Mouse (Mus musculus) layer of hippocampus, postnatal 25 days (tissue): Measurements from ENCODE around the gene Ninj2. TPM values are rescaled to one million over a fixed set of nuclear protein-coding genes. Genes with fewer than 3 reads are reported as not detected.

Source experiments
- DNase-seq, 2 experiments: peaks; one replicate each; pipeline ENCODE4 v3.0.0; 2022; ENCODE audit warnings: mixed read lengths in 2 of 2, low spot score in 1 of 2; ENCODE audit errors: extremely low spot score in 1 of 2
- total RNA-seq, 2 experiments: library from RNA; stranded (reverse); gene quantifications; 2 replicates each; pipeline ENCODE4 v1.2.3; 2021

Gene Ninj2
- total RNA-seq, 2 experiments from 2014 or later: 2.3 to 2.9 TPM

DNA sequence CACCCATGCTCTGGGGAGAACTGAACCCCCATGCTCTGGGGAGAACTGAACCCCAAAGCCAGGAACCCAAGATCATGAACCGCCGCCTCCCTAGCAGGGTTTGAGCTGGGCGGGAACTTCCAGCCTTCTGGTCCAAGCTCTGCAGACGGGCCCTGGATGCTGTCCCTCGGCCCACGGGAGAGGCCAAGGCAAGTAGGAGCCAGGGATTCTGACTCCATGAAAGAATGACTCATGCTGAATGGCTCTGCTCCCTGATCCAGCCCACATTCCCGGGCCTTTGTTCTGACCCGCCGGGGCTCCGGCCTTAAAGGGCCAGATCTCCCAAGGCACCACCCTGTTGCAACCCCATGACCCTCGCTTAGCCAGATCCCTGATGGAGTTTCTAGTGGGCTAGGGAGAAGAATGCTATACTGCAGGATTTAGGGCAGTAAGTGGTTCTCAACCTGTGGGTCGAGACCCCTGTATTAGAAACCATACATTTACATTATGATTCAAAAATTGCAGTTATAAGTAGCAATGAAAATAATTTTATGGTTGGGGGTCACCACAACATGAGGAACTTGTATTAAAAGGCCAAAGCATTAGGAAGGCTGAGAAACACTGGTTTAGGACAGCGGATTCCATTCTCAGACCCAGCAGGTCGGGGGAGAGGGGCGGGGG lies 99.2 kb downstream of the Ninj2 start:
- DNase-seq: no peak

DNA sequence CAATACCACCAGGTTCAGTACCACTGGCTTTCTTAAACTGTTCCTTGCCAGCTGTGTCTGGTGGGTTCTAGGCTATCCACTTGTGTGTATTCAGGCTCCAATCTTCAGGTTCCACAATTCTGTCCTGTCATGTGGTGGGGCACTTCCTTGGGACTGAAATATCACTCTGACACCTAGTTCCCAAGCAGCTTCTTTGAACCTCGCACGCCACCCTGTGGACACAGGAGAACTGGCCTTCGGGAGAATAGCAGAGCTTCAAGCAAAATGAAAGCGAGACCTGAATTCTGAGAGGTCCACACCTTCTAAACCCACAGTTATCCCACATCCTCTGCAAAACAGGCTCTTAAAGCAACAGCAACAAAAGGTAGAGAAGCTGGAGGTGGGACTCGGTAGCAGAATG lies 100.0 kb downstream of the Ninj2 start:
- DNase-seq: peak; percentile 63 to 87

DNA sequence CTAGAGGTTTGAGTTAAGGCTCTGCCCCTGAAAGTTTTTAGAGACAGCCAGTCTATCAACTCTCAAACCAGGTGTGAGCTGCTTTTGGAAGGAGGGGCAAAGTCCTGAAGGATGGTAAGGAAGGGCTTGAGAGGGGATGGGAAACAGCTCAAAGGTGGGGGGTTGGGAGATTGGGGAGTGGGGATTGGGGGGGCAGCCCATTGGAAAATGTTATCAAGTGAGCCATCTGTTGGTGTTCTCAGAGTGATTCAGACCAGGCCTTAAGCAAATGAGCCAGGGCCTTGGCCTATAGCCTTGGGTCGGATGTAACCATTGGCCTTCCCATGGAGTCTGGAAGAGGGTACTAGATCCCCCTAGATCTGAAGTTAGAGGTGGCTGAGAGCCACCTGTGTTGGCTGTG lies 100.6 kb downstream of the Ninj2 start:
- DNase-seq: no peak

DNA sequence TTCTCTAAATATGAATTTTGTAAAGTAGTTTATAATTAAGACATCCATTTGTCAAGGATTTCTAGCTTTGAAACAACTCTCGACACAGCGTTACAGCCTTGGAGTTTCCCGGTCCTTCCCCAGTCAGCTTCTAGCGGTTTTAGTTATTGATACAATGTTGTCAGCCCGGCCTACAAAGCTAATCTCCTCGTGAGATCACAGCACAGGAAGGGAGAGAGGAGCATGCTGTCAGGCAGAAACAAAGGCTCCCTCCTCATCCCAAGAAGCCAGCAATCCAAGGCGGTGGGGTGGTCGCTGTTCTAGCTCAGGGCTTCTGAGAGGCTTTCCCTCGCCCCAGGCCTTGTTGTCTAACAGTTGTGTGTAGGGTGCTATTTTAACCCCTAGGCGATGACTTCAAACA lies 101.2 kb downstream of the Ninj2 start:
- DNase-seq: no peak

DNA sequence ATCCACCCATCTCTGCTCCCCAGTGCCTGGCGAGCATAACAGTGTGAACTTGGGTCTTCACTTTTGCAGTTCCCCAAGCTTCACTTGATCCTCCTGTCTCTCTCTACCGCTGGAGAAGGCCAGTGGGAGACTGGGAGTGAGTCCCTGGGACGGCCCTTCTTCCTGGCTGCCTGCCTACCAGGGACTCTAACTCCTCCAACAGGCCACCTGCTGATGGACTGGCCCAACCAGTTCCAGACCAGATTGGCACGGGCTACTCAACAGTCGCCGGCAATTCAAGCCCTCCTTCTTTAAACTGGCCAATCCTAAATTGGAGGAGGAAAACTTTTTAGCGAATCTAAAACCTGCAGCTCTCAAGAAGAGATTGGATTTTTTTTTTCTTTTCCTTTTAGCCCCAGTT lies 101.8 kb downstream of the Ninj2 start:
- DNase-seq: no peak

DNA sequence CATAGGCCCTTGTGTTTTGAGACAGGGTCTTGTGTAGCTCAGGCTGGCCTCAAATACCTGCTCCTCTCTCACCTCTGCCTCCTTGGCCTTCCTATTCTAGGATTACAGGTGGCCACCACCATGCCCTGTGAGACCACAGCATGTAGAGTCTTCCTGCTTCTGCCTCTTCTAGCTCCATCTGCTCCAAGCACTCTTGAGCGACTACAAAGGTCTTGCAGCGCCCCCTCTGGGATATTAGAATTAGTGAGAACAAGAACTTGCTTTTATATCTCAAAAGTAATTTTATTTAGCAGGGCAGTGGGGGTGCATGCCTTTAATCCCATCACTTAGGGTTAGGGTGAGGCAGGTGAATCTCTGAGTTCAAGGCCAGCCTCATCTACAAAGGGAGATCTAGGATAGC lies 103.7 kb downstream of the Ninj2 start:
- peak in 1 of 2 experiments; percentile 17 for DNase-seq

DNA sequence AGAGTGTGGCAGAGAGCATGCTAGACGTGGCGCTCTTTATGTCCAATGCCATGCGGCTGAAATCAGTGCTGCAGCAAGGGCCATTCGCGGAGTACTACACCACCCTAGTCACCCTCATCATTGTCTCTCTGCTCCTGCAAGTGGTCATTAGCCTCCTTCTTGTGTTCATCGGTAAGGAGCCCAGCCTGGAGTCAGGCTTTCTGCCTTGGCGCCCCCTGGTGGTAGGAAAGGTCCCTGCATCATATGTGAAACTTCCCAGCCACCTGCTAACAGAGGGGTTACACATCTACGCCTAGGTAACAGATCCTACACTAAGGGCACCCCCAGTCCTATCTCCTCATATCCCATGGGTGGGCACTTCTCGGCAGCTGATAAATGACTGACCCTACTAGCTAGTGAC lies 104.8 kb downstream of the Ninj2 start:
- DNase-seq: peak; percentile 66 to 85

DNA sequence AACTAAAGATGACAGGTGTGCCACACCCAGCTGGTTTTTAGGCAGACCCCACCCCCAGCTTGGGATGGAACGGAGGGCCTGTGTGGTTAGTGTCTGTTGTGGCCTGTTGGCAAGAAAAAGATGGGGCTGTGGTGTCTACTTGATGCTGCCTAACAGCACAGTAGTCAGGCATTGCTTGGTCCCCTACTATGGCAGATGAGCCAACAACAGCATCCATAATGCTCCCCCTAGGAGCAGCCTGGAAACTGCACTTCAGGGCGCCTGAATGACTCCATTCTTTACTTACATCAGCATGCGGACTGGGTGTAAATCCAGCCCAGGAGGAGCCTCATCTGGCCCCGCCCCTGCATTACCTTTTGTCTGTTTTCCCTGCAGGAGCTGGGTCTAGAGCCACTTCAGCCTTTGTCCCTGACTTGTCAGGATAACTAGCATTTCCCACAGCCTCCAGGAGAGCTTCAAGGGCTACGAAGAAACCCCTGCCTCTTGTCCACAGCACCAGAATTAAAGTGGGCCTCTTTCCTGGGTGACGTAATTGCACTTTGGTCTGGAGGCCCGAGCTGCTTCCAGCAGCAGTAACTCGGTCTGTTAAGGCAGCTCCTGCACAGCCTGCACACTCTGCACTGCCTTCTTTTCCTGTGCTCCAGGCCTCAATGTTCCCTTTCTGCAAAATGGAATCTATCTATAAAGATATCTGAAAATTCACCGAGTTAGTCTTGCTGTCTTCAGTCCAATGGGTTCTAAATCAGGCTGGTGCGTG lies 106.7 kb downstream of the Ninj2 start:
- no peak for DNase-seq

DNA sequence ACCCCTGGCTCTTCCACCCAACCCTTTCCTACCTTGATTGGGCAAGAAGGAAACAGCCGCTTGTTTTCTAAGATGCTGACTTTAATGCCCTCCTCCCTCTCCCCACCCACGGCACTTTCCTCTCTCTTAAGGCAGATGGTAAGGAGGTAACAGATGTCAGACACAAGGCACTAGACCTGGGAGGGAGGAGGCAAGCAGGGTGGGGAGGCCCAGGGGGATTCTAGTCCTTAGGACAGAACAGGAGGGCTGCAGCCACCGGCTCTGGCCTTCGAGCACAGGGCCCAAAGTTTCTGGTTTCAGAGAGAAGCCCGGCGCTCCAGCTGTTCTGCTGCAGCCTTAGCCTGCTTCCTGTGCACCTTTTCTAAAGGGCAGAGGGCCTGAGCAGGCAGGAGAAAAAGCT lies 108.8 kb downstream of the Ninj2 start:
- no peak for DNase-seq

DNA sequence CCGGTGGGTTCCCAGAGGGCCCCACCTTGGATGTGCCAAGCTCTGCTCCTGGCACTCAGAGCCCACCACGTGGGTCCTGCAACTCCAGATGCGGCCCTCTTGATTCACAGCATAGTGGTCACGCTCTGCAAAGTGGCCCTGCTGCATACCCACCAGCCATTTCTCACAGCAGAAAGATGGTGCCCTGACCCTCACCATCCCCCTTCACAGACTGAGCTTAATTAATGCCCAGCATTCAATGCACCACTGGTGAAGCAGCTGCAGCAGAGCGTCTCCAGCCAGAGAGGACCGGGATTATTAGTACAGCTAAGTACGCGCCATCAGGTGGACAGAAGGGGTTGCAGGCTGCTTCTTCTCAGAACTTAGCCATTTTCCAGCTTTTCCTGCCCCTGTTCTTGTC lies 109.3 kb downstream of the Ninj2 start:
- no peak for DNase-seq

DNA sequence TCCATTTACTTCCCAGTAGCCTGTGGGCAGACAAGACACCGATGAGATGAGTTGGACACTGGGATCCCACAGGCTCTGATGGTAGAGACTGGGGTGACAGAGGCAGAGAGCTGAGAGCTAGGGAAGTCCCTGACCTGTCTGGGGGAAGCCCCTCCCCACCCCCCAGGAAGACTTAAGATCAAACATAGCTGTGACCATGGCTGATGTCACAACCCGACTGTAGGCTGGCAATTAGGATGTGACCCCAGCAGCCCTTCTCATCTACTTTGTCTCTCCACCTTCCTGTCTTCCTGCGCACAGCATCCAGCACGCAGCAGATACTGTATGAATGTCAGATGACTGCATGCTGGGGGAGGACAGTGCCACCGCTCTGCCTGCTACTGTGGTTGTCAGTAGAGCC lies 113.4 kb downstream of the Ninj2 start:
- DNase-seq: no peak

DNA sequence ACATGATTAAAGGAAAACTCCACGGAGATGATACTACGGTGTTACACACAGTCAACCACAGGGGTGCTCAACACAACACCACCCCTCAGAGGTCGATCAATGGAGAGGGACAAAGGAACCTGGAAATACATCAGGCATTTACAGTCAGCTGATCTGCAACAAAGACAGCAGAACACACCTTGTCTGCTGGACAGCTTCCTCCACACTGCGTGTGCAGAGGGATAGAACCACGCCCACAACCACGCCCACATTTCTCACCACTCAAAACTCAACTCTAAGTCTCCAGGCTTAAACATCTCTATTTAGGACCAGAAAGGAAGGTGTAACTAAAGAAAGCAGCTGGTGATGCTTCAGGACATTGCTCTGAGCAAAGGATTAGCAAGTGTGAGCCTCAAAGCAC lies 118.4 kb downstream of the Ninj2 start:
- DNase-seq: no peak

DNA sequence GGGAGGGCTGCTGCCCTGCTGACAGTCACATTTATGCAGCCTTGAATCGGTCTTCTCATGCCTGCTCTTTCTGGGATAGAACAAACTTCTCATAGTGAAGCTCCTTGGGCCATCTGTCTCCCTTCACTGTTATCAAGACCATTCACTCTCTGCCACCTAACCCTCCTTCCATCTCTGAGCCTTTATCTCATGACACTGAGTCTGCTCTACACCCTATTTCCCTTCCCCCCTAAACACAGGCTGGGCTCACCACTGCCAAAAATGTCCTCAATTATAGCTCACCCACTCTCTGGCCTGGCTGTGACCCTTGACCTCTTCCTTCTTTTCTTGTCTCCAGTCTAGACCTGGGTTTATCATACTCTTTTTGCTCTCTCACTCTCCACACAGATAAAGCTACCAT lies 123.6 kb downstream of the Ninj2 start:
- DNase-seq: no peak

DNA sequence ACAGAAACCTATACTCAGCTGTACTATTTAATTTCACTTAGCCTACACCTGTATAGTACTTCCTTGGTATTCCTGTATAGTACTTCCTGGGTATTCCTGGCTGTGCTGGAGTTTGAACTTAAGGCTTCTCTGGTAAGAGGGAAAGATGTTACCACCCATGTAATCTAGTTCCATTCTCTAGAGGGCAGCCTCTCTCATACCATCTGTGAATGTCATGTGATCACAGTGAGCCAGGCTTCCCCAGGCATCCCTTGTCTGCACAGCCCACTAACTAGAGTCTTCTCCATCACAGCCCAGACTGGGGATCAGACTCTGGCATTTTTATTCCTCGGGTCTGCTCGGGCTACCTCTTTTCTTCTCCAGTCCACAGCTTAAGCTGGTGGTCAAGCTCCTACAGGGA lies 126.1 kb downstream of the Ninj2 start:
- no peak for DNase-seq

DNA sequence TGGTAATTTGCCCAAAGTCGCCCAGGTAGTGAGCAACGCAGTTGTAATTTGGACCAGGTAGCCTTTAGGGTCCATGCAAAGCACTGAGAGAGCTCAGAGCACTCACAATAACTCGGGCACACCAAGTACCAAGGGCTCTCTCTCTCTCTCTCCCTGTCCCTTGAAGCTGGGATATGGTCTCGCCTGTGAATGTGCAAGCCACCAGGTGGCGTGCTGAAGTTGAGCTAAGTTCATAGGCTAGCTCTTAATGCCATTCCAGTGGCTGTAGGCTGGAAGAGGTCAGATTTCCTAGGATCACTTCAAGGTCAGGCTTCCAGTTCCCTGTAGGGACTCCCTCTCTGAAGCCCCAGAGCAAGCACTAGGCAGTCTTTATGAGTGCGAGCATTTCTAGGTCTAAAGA lies 129.5 kb downstream of the Ninj2 start:
- DNase-seq: peak; percentile 17 to 58

DNA sequence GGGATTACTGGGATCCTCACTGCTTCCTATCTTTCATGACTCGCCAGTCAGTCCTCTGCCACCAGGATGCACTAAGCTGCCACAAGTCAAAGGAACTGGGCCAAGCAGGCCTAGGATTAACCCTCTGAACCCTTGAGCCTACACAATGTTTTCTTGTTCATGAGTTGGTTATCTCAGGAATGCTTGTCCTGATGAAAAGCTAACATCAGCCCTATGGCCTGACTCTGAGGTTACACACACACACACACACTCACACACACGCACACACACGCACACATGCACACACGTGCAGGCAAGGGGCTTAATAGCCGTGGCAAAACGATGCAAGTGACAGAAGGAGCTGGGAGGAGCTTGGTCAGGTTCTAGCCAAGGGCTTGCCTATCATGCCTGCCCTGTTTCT lies 132.2 kb downstream of the Ninj2 start:
- no peak for DNase-seq

DNA sequence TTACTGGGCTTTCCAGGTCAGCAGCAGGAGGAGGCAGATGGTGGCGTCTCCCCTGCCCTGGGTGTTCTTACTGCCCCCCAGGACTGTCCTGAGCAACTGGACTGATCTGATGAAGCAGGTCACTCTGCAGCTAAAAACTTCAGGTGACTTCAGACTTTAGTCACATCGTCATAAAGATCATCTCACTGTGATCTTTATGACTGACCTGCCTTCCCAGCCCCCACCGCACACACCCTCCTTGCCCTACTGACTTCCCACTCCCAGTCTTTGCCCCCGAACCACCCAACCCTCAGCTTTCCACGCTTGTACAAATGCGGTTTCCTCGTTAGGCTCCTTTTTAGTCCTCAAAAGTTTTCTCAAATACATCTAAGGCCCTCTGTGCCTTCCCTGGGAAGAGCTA lies 133.9 kb downstream of the Ninj2 start:
- DNase-seq: no peak

DNA sequence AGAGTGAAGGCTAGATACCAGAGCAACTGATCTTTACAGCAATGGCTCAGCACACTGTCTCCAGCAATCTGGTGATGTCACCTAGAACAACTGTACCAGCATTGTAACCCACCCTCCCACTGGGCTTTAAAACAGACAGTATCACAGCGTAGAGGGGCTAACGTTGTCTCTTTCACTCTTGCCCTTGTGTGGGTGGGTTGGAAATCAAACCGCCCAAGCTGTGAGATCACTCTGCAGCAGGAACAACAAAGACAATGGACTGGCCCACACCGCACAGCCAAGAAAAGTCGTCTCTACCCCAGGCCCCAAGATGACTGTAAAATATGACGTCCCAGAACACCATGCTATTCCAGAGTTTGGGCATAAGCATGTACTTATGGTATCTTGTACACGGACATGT lies 136.7 kb downstream of the Ninj2 start:
- DNase-seq: no peak

DNA sequence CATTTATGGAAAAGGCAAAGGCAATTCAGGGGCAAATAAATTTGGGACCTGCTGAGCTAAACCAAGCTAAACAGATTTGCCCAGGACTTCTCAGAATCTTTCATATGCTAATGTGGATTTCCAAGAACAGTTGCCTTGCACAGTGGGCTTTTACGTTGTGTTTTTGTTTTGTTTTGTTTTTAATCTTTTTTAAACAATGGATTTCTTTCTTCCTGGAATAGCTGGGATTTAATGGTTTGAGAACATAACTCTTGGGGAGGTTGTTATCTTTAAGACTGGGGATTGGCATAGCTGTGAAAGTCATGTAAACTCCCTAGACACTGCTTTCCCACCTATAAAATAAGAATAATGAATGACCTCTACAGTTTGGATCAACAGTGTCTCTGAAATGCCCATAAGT lies 137.3 kb downstream of the Ninj2 start:
- no peak for DNase-seq

DNA sequence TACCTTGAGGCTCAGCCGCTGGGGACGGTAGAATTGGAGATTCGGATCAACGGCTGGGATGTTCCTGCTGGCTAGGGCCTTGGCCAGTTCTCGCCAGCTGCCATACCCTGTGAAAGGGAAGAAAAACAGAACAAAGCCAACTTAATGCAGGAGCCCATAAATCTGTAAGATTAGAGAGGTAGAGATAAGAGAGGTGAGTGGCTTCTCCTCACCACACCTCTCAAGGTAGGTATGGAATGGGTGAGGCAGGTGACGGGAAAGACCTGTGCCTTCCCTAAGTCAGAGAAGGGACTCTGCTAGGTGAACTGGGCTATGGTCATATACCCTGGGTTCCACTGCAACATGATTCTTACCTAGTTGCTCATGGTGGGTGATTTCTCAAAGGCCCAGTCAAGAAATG lies 139.7 kb downstream of the Ninj2 start:
- no peak for DNase-seq

DNA sequence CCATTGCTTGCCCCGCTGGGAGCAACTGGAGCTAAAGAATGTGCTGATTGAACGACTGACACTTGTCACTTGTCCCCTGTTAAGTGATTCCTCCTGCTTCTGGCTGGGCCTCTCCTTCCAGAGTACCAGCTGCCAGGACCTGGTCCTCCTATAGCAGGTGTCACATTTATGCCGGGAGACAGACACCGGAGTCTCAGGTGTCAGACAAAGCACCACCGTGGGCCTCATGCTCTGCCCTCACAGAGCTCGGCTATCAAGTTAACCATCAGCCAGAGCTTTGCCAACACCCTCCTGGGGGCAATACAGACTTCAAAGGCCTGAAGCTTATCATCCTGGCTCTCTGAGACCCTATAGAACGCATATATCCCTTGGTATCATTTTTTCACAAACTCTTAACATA lies 142.7 kb downstream of the Ninj2 start:
- DNase-seq: no peak

DNA sequence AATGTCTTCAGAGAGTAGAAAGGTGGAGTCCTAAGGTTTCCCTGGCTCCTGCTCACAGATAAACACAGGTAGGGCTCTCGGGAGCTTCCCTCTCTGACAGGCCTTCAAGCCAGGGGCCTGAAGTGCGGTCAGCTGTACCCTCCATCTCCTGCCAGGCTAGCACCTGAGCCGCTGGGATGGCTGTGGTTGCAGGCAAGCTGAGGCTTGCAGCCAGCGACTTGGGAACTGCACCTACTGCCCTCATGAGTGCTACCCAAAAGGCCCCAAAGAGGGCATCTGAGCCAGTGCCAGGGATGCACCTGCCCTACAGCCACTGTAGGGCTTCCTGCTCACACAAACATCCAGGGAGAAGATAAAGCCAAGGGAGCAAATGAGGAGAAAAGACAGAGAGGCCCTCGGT lies 147.3 kb downstream of the Ninj2 start:
- DNase-seq: no peak
